Mouse (Mus musculus): ENCODE data around the gene Rmnd1. TPM values are rescaled to one million over a fixed set of nuclear protein-coding genes. Genes with fewer than 3 reads are reported as not detected.

The Rmnd1 gene
- polyA plus RNA-seq, 1 experiment from 2014 or later: 45.4 TPM

- no peak overlapping the region for H3K4me2 ChIP-seq (ENCODE audit: low read length)
- 65% methylated on average over 4 of the region's 4 CpGs for WGBS
Measured at GRCm38 (mm10) chr10:4374734-4375133, 57.5 kb downstream of the Rmnd1 start.

GRCm38 (mm10) chr10:4374239-4374638 lies 57.9 kb downstream of the Rmnd1 start:
- 81% methylated on average over 7 of the region's 7 CpGs for WGBS
- H3K4me2 ChIP-seq (ENCODE audit: low read length): no peak overlapping the region
- H3K9me3 ChIP-seq (replicated peaks; ENCODE audit: low read length): no peaks in the 10 kb centered on the region
- H3K36me3 ChIP-seq (ENCODE audit: insufficient read depth, low read length): 0 out of 2 replicates have a peak, but pooled peaks cover 10% of the 10 kb centered on the region
- TF ChIP-seq CTCF (IDR thresholded peaks at IDR 0.05; ENCODE audit: low read depth): no peak
- ATAC-seq (replicated peaks; ENCODE audit: low FRiP score, low read depth): no peak
- H3K27me3 ChIP-seq (ENCODE audit: insufficient read depth, low read length): no peaks in the 10 kb centered on the region
- no peak overlapping the region for H3K4me3 ChIP-seq (replicated peaks; ENCODE audit: low read depth, low read length)
- H3K27ac ChIP-seq: no peak overlapping the region
- no peak overlapping the region for H3K9ac ChIP-seq (ENCODE audit: low read depth, low read length)
- DNase-seq (ENCODE audit: low spot score): no peak
- H3K4me1 ChIP-seq (replicated peaks; ENCODE audit: insufficient read depth, low read length): no peaks in the 10 kb centered on the region

More at GRCm38 (mm10) chr10:4374734-4375133, 57.5 kb downstream of the Rmnd1 start:
- no peak overlapping the region for H3K4me3 ChIP-seq (replicated peaks; ENCODE audit: low read depth, low read length)
- no peaks in the 10 kb centered on the region for H3K27me3 ChIP-seq (ENCODE audit: insufficient read depth, low read length)
- H3K9ac ChIP-seq (ENCODE audit: low read depth, low read length): no peak overlapping the region
- H3K36me3 ChIP-seq (ENCODE audit: insufficient read depth, low read length): 0 out of 2 replicates have a peak, but pooled peaks cover 10% of the 10 kb centered on the region
- no peaks in the 10 kb centered on the region for H3K9me3 ChIP-seq (replicated peaks; ENCODE audit: low read length)
- no peak overlapping the region for H3K27ac ChIP-seq
- DNase-seq (ENCODE audit: low spot score) (no peak), ATAC-seq (replicated peaks; ENCODE audit: low FRiP score, low read depth) (no peak)
- H3K4me1 ChIP-seq (replicated peaks; ENCODE audit: insufficient read depth, low read length): no peaks in the 10 kb centered on the region
- no peak for TF ChIP-seq CTCF (IDR thresholded peaks at IDR 0.05; ENCODE audit: low read depth)

GRCm38 (mm10) chr10:4373558-4373957 lies 58.6 kb downstream of the Rmnd1 start:
- no peak overlapping the region for H3K4me3 ChIP-seq (replicated peaks; ENCODE audit: low read depth, low read length)
- no peak overlapping the region for H3K27ac ChIP-seq
- H3K36me3 ChIP-seq (ENCODE audit: insufficient read depth, low read length): peaks cover 16% of the 10 kb centered on the region; the same call in 1 of the 2 replicates
- H3K27me3 ChIP-seq (ENCODE audit: insufficient read depth, low read length): no peaks in the 10 kb centered on the region
- ATAC-seq (replicated peaks; ENCODE audit: low FRiP score, low read depth) (no peak), DNase-seq (ENCODE audit: low spot score) (no peak)
- WGBS: 89% methylated on average over 4 of the region's 4 CpGs
- no peaks in the 10 kb centered on the region for H3K9me3 ChIP-seq (replicated peaks; ENCODE audit: low read length)
- H3K4me2 ChIP-seq (ENCODE audit: low read length): no peak overlapping the region
- no peaks in the 10 kb centered on the region for H3K4me1 ChIP-seq (replicated peaks; ENCODE audit: insufficient read depth, low read length)
- no peak overlapping the region for H3K9ac ChIP-seq (ENCODE audit: low read depth, low read length)
- no peak for TF ChIP-seq CTCF (IDR thresholded peaks at IDR 0.05; ENCODE audit: low read depth)

GRCm38 (mm10) chr10:4372011-4372410 lies 60.2 kb downstream of the Rmnd1 start:
- Histone ChIP-seq H3K9ac (ENCODE audit: low read depth, low read length) (no peak overlapping the region), H3K9me3 (replicated peaks; ENCODE audit: low read length) (no peaks in the 10 kb centered on the region), H3K27me3 (ENCODE audit: insufficient read depth, low read length) (no peaks in the 10 kb centered on the region), H3K4me2 (ENCODE audit: low read length) (no peak overlapping the region), H3K27ac (no peak overlapping the region), H3K4me1 (replicated peaks; ENCODE audit: insufficient read depth, low read length) (no peaks in the 10 kb centered on the region), H3K4me3 (replicated peaks; ENCODE audit: low read depth, low read length) (no peak overlapping the region), H3K36me3 (ENCODE audit: insufficient read depth, low read length) (peaks cover 21% of the 10 kb centered on the region; the same call in 1 of the 2 replicates)
- peak; percentile 71 for TF ChIP-seq CTCF (IDR thresholded peaks at IDR 0.05; ENCODE audit: low read depth)
- ATAC-seq (replicated peaks; ENCODE audit: low FRiP score, low read depth) (no peak), DNase-seq (ENCODE audit: low spot score) (peak; percentile 80)
- 47% methylated on average over 5 of the region's 5 CpGs for WGBS

GRCm38 (mm10) chr10:4370105-4370504 lies 62.1 kb downstream of the Rmnd1 start:
- no peak for TF ChIP-seq CTCF (IDR thresholded peaks at IDR 0.05; ENCODE audit: low read depth)
- Histone ChIP-seq H3K4me1 (replicated peaks; ENCODE audit: insufficient read depth, low read length) (no peaks in the 10 kb centered on the region), H3K4me2 (ENCODE audit: low read length) (no peak overlapping the region), H3K36me3 (ENCODE audit: insufficient read depth, low read length) (peaks cover 21% of the 10 kb centered on the region; the same call in 1 of the 2 replicates), H3K27me3 (ENCODE audit: insufficient read depth, low read length) (no peaks in the 10 kb centered on the region), H3K9me3 (replicated peaks; ENCODE audit: low read length) (no peaks in the 10 kb centered on the region), H3K9ac (ENCODE audit: low read depth, low read length) (no peak overlapping the region), H3K27ac (no peak overlapping the region), H3K4me3 (replicated peaks; ENCODE audit: low read depth, low read length) (no peak overlapping the region)
- WGBS: 94% methylated on average over 11 of the region's 11 CpGs
- DNase-seq (ENCODE audit: low spot score) (no peak), ATAC-seq (replicated peaks; ENCODE audit: low FRiP score, low read depth) (no peak)

- Histone ChIP-seq H3K27ac (no peak overlapping the region), H3K27me3 (ENCODE audit: insufficient read depth, low read length) (no peaks in the 10 kb centered on the region), H3K9me3 (replicated peaks; ENCODE audit: low read length) (no peaks in the 10 kb centered on the region), H3K4me1 (replicated peaks; ENCODE audit: insufficient read depth, low read length) (no peaks in the 10 kb centered on the region), H3K9ac (ENCODE audit: low read depth, low read length) (no peak overlapping the region), H3K4me2 (ENCODE audit: low read length) (no peak overlapping the region), H3K4me3 (replicated peaks; ENCODE audit: low read depth, low read length) (no peak overlapping the region), H3K36me3 (ENCODE audit: insufficient read depth, low read length) (peaks cover 12% of the 10 kb centered on the region; the same call in 1 of the 2 replicates)
- DNase-seq (ENCODE audit: low spot score) (no peak), ATAC-seq (replicated peaks; ENCODE audit: low FRiP score, low read depth) (no peak)
- WGBS: 62% methylated on average over 3 of the region's 3 CpGs
- TF ChIP-seq CTCF (IDR thresholded peaks at IDR 0.05; ENCODE audit: low read depth): no peak
Measured at GRCm38 (mm10) chr10:4364618-4365017, 67.6 kb downstream of the Rmnd1 start.

GRCm38 (mm10) chr10:4357435-4357834 lies 74.8 kb downstream of the Rmnd1 start:
- H3K9me3 ChIP-seq (replicated peaks; ENCODE audit: low read length): no peaks in the 10 kb centered on the region
- WGBS: 88% methylated on average over 10 of the region's 10 CpGs
- H3K27me3 ChIP-seq (ENCODE audit: insufficient read depth, low read length): no peaks in the 10 kb centered on the region
- peaks cover 48% of the 10 kb centered on the region for H3K36me3 ChIP-seq (ENCODE audit: insufficient read depth, low read length)
- no peak overlapping the region for H3K4me3 ChIP-seq (replicated peaks; ENCODE audit: low read depth, low read length)
- TF ChIP-seq CTCF (IDR thresholded peaks at IDR 0.05; ENCODE audit: low read depth): no peak
- ATAC-seq (replicated peaks; ENCODE audit: low FRiP score, low read depth): no peak
- no peak for DNase-seq (ENCODE audit: low spot score)
- H3K9ac ChIP-seq (ENCODE audit: low read depth, low read length): no peak overlapping the region
- H3K4me2 ChIP-seq (ENCODE audit: low read length): no peak overlapping the region
- no peaks in the 10 kb centered on the region for H3K4me1 ChIP-seq (replicated peaks; ENCODE audit: insufficient read depth, low read length)
- H3K27ac ChIP-seq: no peak overlapping the region
